Mouse (Mus musculus) c-Kit-positive CD71-positive TER-119-negative erythroid progenitor cells, embryonic 14.5 days (primary cell): ENCODE results near the gene Etv5.

ENCODE experiments used
- DNase-seq: peaks from one replicate; pipeline ENCODE4 v3.0.0-alpha.2; 2013; ENCODE audit warnings: low read depth

Etv5 gene

DNA sequence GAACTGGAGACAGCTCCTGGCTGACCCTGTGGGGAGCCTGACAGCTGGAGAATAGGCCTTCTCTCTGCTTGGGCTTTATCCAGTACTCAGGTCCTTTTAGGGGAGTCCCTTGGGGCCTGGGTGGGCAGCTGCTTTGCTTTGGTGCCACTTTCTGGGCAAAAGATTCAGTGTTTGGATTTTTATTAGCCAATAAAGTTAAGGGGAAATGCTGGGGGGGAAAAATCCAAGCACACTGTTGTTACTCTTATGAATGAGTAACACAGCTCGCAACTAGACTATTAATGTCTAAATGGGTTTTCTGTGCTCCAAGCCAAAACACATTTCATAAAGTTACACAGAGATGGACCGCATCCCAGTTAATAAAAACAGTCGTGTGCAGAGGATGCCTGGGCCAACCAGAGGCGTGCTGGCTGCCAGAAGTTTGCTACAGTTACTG is 98.3 kb downstream of the Etv5 start:
- DNase-seq = no peak

DNA sequence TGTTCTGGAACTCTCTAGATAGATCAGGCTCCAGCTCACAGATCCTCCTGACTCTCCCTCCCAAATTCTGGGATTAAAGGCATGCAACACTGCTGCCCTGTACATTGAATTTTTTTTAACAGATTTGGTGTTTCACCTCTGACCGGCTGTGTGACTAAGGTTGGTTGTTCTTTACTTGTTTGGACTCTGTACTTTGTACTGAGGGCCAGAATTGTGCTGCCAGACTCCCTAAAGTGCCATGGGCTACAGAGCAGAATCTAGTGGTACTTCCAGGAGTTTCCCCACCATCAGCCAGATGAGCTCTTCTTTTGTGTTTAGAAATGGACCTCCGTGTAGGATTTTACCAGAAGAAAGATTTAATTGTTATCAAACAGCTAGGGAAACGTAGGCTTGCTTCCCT is 103.7 kb downstream of the Etv5 start:
- DNase-seq = no peak
